Mouse (Mus musculus) bone marrow macrophage, adult 2 months (primary cell): ENCODE results near the gene Myo1c.

Experiments used
- CTCF ChIP-seq: IDR thresholded peaks from 2 replicates; pipeline ENCODE4 v1.5.1; 2012; ENCODE audit warnings: low read depth, mild to moderate bottlenecking, low read length, moderate library complexity
- POLR2A ChIP-seq: IDR thresholded peaks from 2 replicates; pipeline ENCODE4 v1.6.1; 2012; ENCODE audit warnings: mild to moderate bottlenecking, low read depth, low read length, borderline replicate concordance

DNA sequence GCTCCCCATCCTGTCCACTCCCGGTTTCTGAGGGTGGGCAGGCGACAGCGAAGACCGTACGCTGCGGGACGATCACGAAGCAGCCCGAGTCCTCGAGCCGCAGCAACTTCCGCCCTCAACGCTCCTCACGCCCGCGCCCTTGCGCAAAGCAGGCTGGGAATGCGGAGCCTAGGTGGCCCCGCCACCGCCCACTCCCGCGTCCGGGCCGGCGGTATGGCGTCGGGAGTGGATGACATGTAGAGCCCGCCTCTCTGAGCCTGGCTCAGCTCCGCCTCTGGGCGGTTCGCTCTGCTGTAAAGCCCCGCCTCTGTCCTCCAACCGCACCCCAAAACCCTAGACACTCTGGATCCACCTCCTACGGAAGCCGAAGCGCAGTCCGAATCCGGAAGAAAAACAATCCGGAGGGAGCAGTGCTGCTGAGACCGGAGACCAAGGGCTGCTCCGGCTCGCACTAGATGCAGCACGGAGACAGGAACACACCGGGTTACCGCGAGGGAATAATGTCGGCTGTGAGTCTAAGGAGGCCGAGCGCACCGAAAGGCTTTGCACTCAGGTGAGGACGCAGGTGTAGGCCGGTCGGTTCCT lies 19.6 kb upstream of the Myo1c start, which contains the start of gene Inpp5k:
- 0 out of 2 replicates have a peak, but pooled peaks have one; percentile 55 for TF ChIP-seq POLR2A
- TF ChIP-seq CTCF, result no peak
